Mouse (Mus musculus): ENCODE measurements around the gene Fam71a.

- no peak for TF ChIP-seq MAFK (IDR thresholded peaks at IDR 0.05; ENCODE audit: insufficient replicate concordance, low read length)
- TF ChIP-seq POLR2A (IDR thresholded peaks at IDR 0.05; ENCODE audit: low read depth, low read length) = no peak
- no peak for TF ChIP-seq UBTF (IDR thresholded peaks at IDR 0.05; ENCODE audit: low read depth, low read length)
- TF ChIP-seq IRF4 (IDR thresholded peaks at IDR 0.05; ENCODE audit: low read depth, low read length) = no peak
- no peak for TF ChIP-seq HCFC1 (IDR thresholded peaks at IDR 0.05; ENCODE audit: low read depth, low read length)
Measured at GRCm38 (mm10) chr1:191132240-191132639, 32.4 kb downstream of the Fam71a start.

Data from CH12.LX (cell line).